Mouse (Mus musculus): Measurements from ENCODE around the gene Atoh7. TPM values are rescaled to one million over a fixed set of nuclear protein-coding genes. Genes with fewer than 3 reads are reported as not detected.

Atoh7 gene
- polyA plus RNA-seq, 1 experiment from 2014 or later: not detected

- H3K4me2 ChIP-seq: peak overlapping the region; percentile 92
- H3K4me3 ChIP-seq (replicated peaks): peak overlapping the region; percentile 51
- H3K9me3 ChIP-seq (replicated peaks): no peaks in the 10 kb centered on the region; the same call in 1 of the 2 replicates
- no peak overlapping the region for H3K27ac ChIP-seq
- no peaks in the 10 kb centered on the region for H3K36me3 ChIP-seq
- peaks cover 11% of the 10 kb centered on the region; the same call in 1 of the 2 replicates for H3K4me1 ChIP-seq
- H3K27me3 ChIP-seq: peaks cover 51% of the 10 kb centered on the region
- no peak for ATAC-seq (replicated peaks; ENCODE audit: low FRiP score)
- 8% methylated on average over 9 of the region's 9 CpGs for WGBS
- peak overlapping the region; percentile 46 for H3K9ac ChIP-seq
Measured at GRCm38 (mm10) chr10:63100657-63101056, 1.2 kb downstream of the Atoh7 start.

DNA sequence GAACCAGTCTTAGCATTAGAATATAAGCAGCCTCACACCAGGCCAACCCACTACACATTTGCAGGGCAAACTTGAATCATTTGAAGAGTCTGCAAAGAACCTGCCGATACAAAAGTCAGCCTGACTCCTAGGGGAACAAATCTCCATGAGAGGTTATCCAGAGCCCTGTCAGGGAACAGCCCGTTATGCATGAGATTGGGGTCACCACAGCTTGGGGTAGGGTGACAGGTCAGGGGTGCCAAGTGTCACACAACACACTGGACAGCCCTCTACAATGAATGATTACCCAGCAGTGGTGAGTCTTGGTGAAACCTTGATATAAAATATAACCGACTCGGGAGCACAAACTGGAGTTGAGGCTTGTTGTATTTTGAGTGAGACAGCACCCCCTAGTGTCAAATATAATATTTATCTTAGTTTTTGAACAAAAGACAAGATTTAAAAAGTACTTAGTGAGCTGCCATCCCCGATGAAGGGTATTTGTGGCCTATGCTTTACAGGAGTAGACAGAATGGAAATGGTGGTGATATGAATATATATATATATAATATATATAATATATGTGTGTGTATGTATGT, 13.7 kb downstream of the Atoh7 start:
- H3K9me3 ChIP-seq (replicated peaks): 0 out of 2 replicates have a peak, but pooled peaks cover 7% of the 10 kb centered on the region
- no peaks in the 10 kb centered on the region for H3K27me3 ChIP-seq
- H3K4me1 ChIP-seq: no peaks in the 10 kb centered on the region
- no peak overlapping the region for H3K27ac ChIP-seq
- WGBS: 48% methylated on average over 5 of the region's 5 CpGs
- H3K4me3 ChIP-seq (replicated peaks): no peak overlapping the region
- ATAC-seq (replicated peaks; ENCODE audit: low FRiP score): no peak
- H3K4me2 ChIP-seq: no peak overlapping the region
- H3K36me3 ChIP-seq: no peaks in the 10 kb centered on the region
- no peak overlapping the region for H3K9ac ChIP-seq

DNA sequence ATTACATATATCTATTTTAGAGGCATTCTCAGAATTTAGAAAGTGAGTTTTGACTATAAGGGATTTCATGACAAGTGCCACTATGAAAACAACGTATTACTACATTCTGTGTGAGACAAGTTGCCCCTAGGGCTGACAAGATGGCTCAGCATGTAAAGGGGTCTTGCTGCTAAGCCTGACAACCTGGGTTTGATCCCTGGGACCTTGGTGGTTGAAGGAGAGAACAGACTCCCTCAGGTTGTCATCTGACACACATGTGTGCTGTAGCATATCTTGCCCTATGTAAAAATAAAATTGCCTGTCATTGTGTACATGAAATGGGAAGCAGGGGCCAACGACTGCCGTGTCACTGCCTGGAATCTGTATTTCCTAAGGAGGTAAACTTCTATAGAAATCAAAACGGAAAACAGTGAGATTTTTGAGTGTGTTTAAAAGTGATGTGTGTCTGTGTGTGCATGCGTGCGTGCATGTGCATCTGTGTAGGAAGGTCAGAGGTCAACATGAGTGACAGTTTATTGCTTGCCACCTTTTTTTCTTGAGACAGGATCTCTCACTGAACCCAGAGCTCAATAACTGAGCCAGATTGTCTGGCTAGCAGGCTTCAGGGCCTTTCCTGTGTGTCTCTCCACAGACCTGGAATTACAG, 14.4 kb downstream of the Atoh7 start:
- 0 out of 2 replicates have a peak, but pooled peaks cover 7% of the 10 kb centered on the region for H3K9me3 ChIP-seq (replicated peaks)
- H3K4me1 ChIP-seq: no peaks in the 10 kb centered on the region
- H3K4me2 ChIP-seq: no peak overlapping the region
- 83% methylated on average over 6 of the region's 6 CpGs for WGBS
- H3K27me3 ChIP-seq: no peaks in the 10 kb centered on the region
- H3K36me3 ChIP-seq: no peaks in the 10 kb centered on the region
- no peak overlapping the region for H3K9ac ChIP-seq
- no peak overlapping the region for H3K27ac ChIP-seq
- H3K4me3 ChIP-seq (replicated peaks): no peak overlapping the region
- no peak for ATAC-seq (replicated peaks; ENCODE audit: low FRiP score)

DNA sequence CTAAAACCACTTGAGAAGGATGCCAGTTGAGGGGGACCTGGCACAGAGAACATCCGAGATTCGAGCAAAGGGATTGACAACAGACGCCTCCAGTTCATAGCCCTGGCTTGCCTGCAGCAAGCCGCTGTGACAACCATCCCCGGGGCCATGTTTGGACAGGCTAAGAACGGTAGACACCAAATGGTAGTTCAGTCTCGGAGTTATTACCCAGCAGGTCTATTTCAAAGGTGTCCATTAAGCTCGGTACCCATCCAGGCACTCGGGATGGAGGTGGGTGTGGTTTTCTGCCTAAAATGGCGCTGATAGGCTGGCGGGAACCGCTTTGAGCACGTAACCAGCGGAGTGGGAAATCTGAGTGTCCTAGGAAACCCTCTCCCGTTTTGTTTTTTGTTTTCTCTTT, 16.4 kb downstream of the Atoh7 start:
- 83% methylated on average over 15 of the region's 15 CpGs for WGBS
- no peak for ATAC-seq (replicated peaks; ENCODE audit: low FRiP score)

DNA sequence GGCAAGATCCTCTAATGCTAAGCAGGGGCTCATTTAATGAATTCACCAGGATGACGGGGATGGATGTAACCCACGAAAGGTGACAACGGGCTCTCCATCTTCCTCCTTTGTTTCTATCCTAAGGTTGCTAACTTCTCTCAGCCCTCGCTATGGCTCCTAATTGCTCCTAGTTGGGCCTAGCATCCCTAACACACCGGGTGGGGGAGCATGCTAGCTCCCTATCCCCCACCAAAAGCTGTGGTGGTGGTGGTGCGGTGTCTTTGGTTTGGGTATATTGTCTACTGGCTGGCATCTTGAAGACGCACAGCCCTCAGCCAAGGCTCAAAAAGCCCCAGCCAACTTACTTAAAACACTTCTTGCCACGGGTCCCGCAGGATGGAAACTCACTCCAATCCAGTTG, 16.9 kb downstream of the Atoh7 start:
- H3K4me3 ChIP-seq (replicated peaks): no peak overlapping the region
- 93% methylated on average over 9 of the region's 9 CpGs for WGBS
- no peak overlapping the region for H3K27ac ChIP-seq
- H3K9me3 ChIP-seq (replicated peaks): 0 out of 2 replicates have a peak, but pooled peaks cover 3% of the 10 kb centered on the region
- H3K4me1 ChIP-seq: no peaks in the 10 kb centered on the region
- H3K36me3 ChIP-seq: no peaks in the 10 kb centered on the region
- no peak overlapping the region for H3K9ac ChIP-seq
- no peak overlapping the region for H3K4me2 ChIP-seq
- no peak for ATAC-seq (replicated peaks; ENCODE audit: low FRiP score)
- no peaks in the 10 kb centered on the region for H3K27me3 ChIP-seq

More for the DNA sequence above, 16.4 kb downstream of the Atoh7 start:
- no peak overlapping the region for H3K9ac ChIP-seq
- H3K4me3 ChIP-seq (replicated peaks): no peak overlapping the region
- H3K4me2 ChIP-seq: no peak overlapping the region
- H3K27ac ChIP-seq: no peak overlapping the region
- H3K9me3 ChIP-seq (replicated peaks): 0 out of 2 replicates have a peak, but pooled peaks cover 7% of the 10 kb centered on the region
- no peaks in the 10 kb centered on the region for H3K4me1 ChIP-seq
- no peaks in the 10 kb centered on the region for H3K27me3 ChIP-seq
- H3K36me3 ChIP-seq: no peaks in the 10 kb centered on the region

DNA sequence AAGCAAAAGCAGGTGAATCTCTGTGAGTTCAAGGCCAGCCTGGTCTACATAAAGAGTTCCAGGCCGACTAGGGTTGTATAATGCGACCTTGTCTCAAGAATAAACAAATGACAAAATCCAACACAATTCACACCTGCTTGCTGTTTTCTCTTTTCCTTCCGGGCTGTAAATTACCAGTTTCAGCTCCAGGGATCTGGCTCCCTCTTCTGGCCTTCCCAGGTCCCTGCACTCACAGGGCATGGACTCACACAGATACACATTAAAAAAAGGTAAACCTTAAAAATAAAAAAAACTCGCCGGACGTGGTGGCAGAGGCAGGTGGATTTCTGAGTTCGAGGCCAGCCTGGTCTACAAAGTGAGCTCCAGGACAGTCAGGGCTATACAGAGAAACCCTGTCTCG, 18.1 kb downstream of the Atoh7 start:
- ATAC-seq (replicated peaks; ENCODE audit: low FRiP score): no peak
- WGBS: 89% methylated on average over 8 of the region's 8 CpGs
- Histone ChIP-seq H3K4me2 (no peak overlapping the region), H3K27ac (no peak overlapping the region), H3K9ac (no peak overlapping the region), H3K9me3 (replicated peaks) (no peaks in the 10 kb centered on the region), H3K27me3 (no peaks in the 10 kb centered on the region), H3K36me3 (no peaks in the 10 kb centered on the region), H3K4me3 (replicated peaks) (no peak overlapping the region), H3K4me1 (no peaks in the 10 kb centered on the region)

- Histone ChIP-seq H3K4me2 (no peak overlapping the region), H3K27ac (no peak overlapping the region)
- ATAC-seq (replicated peaks; ENCODE audit: low FRiP score): no peak
Measured at GRCm38 (mm10) chr10:63119916-63120315, 20.5 kb downstream of the Atoh7 start.

GRCm38 (mm10) chr10:63121961-63122360, 22.5 kb downstream of the Atoh7 start:
- Histone ChIP-seq H3K4me3 (replicated peaks) (no peak overlapping the region), H3K36me3 (no peaks in the 10 kb centered on the region), H3K9me3 (replicated peaks) (no peaks in the 10 kb centered on the region), H3K4me2 (no peak overlapping the region), H3K27me3 (no peaks in the 10 kb centered on the region), H3K4me1 (no peaks in the 10 kb centered on the region), H3K9ac (no peak overlapping the region), H3K27ac (no peak overlapping the region)
- ATAC-seq (replicated peaks; ENCODE audit: low FRiP score): no peak
- WGBS: 85% methylated on average over 14 of the region's 14 CpGs

More at GRCm38 (mm10) chr10:63119916-63120315, 20.5 kb downstream of the Atoh7 start:
- 81% methylated on average over 14 of the region's 14 CpGs for WGBS
- no peaks in the 10 kb centered on the region for H3K9me3 ChIP-seq (replicated peaks)
- no peaks in the 10 kb centered on the region for H3K4me1 ChIP-seq
- no peak overlapping the region for H3K9ac ChIP-seq
- no peak overlapping the region for H3K4me3 ChIP-seq (replicated peaks)
- H3K27me3 ChIP-seq: no peaks in the 10 kb centered on the region
- no peaks in the 10 kb centered on the region for H3K36me3 ChIP-seq

DNA sequence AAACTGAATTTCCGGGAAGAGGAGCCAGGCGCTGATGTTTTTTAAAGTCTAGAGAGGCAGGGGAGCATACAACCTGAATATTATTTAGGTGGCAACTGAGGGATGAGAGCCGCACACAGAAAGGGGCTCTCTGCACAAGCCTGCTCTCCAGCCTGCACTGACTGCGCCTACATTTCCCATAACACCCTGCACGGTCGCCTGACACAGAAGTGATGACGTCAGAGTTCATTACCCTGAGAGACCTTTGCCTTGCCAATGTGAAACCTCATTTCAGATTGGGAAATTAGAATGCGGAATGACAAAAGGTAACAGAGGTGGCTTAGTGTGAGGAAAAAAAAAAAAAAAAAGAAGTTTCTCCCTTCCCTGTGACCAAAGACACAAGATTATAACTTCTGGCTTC, 23.1 kb downstream of the Atoh7 start:
- Histone ChIP-seq H3K27ac (no peak overlapping the region), H3K4me1 (no peaks in the 10 kb centered on the region), H3K9ac (no peak overlapping the region), H3K27me3 (no peaks in the 10 kb centered on the region), H3K4me2 (no peak overlapping the region), H3K36me3 (no peaks in the 10 kb centered on the region), H3K4me3 (replicated peaks) (no peak overlapping the region), H3K9me3 (replicated peaks) (no peaks in the 10 kb centered on the region)
- 35% methylated on average over 8 of the region's 8 CpGs for WGBS
- ATAC-seq (replicated peaks; ENCODE audit: low FRiP score): no peak; the same call in 1 of the 2 replicates

GRCm38 (mm10) chr10:63123141-63123540, 23.7 kb downstream of the Atoh7 start:
- 79% methylated on average over 8 of the region's 8 CpGs for WGBS
- ATAC-seq (replicated peaks; ENCODE audit: low FRiP score): no peak
- no peaks in the 10 kb centered on the region for H3K9me3 ChIP-seq (replicated peaks)
- H3K4me1 ChIP-seq: no peaks in the 10 kb centered on the region
- H3K27ac ChIP-seq: no peak overlapping the region
- H3K4me2 ChIP-seq: no peak overlapping the region
- no peak overlapping the region for H3K4me3 ChIP-seq (replicated peaks)
- H3K36me3 ChIP-seq: no peaks in the 10 kb centered on the region
- no peak overlapping the region for H3K9ac ChIP-seq
- no peaks in the 10 kb centered on the region for H3K27me3 ChIP-seq

GRCm38 (mm10) chr10:63124016-63124415, 24.6 kb downstream of the Atoh7 start:
- Histone ChIP-seq H3K27ac (no peak overlapping the region), H3K9ac (no peak overlapping the region), H3K36me3 (no peaks in the 10 kb centered on the region), H3K4me1 (no peaks in the 10 kb centered on the region), H3K4me2 (no peak overlapping the region), H3K4me3 (replicated peaks) (no peak overlapping the region), H3K9me3 (replicated peaks) (no peaks in the 10 kb centered on the region), H3K27me3 (no peaks in the 10 kb centered on the region)
- 91% methylated on average over 10 of the region's 10 CpGs for WGBS
- ATAC-seq (replicated peaks; ENCODE audit: low FRiP score): no peak

DNA sequence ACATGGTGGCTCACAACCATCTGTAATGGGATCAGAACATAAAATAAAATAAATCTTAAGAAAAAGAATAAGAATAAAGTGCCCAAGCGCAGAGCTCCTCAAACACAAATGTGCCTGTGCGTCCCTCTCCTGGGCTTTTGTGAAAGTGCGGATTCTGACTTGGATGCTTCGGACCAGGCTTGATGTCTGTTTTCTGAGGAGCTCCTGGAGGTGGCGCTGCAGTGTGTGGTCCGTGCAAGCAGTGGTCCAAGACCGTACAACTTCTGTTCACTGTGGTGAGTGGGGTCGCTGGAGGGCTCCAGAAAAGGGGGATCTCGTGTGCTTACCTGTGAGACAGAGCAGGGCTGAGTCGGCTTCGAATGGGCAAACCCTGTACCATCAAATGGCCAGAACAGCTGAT, 25.9 kb downstream of the Atoh7 start:
- Histone ChIP-seq H3K4me1 (no peaks in the 10 kb centered on the region), H3K9me3 (replicated peaks) (no peaks in the 10 kb centered on the region), H3K27me3 (no peaks in the 10 kb centered on the region), H3K9ac (no peak overlapping the region), H3K27ac (no peak overlapping the region), H3K4me3 (replicated peaks) (no peak overlapping the region), H3K36me3 (no peaks in the 10 kb centered on the region), H3K4me2 (no peak overlapping the region)
- 35% methylated on average over 11 of the region's 11 CpGs for WGBS
- ATAC-seq (replicated peaks; ENCODE audit: low FRiP score): no peak
